Mouse (Mus musculus): ENCODE measurements around the gene Vcp.

Gene Vcp

DNA sequence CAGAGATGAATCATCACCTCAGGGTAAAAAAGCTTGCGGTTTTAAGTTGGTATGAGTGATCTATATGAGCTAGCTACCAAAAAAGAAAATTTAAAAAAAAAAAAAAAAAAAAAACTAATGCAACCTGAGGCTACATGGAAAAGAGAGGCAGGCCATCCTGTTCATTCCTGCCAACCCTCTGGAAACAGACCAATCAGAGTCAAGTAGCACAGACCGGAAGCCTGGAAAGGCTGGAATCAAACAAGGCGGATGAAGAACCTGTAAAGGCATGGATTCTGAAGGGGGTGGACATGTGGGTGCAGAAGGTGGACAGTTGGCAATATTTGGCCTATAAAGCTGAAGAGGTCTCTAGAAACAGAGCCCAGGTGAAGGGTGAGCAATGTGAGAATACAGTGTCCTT lies 54.9 kb downstream of the Vcp start:
- no peak for DNase-seq (ENCODE audit: low read depth, low spot score)

DNA sequence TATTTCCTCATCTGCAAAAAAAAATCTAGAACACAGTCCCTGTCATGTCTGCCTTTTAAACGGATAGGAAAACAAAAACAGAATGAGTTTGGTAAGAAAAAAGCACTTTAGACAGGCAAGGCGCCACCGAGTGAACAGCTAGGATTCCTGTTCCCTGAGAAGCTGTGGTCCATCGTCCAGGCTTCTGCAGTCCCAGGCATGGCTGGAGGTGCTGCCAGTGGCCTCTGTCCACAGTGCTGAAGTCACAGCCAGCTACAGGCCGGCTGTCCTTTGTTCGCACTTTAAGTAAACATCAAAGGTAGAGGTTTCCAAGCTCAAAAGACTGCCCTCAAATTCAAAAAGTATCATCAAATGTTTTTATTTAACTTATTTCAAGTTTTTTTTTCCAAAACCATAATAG lies 55.3 kb downstream of the Vcp start:
- peak; percentile 46 for DNase-seq (ENCODE audit: low read depth, low spot score)

DNA sequence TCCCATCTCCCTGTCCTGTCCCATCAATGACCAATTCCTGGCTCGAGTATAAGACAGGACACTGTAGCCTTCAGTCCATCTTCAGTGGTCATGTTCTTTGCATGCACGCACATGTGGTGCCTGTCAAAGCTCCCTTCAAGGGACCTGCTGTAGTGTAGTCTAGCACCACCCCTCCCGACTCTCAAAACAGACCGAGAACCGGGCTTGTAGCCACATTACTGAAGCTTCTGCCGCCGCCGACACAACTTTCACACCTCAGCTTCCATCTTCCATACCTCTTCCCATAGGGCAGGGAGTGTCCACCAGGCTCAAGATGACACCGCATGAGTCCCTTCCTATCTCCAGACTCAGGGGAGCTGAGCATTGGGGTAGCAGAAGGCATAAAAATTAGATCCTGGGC lies 56.1 kb downstream of the Vcp start:
- no peak for DNase-seq (ENCODE audit: low read depth, low spot score)

DNA sequence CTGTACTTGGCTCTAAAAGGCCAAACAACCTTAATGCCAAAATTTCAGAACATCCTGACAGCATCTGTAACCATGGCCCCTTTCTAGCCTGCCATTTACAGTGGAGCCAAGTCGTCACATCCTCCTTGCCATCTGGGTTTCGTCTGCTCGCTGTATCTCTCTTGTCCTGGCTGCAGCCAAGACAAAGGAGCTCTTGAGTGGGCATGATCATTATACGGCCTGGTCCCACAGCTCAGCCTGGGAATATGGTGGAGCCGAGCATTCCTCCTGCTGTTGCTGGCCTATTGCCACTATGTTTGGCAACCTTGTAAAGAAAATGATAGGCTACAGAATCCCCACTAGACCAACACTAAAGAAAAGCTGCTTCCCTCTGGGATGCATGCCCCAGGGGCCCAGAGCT lies 57.0 kb downstream of the Vcp start:
- no peak for DNase-seq (ENCODE audit: low read depth, low spot score)

DNA sequence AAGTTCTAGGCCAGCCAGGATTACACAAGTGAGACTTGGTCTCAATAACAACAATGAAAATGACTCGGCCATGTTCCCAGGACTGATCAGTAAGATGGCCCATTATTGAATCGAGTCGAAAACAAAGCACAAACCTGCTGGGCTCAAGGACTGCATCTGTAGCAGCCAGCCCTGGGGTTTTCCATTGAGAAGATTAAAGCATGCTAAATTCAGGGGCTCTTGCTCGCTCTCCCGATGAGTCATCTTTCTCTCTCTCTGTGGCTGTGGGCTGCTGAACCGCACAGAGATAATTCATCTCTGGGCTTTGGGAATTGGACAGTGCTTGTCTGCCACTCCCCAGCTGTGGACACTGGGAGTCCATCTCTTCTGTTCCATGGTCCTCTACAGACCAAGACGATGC lies 58.9 kb downstream of the Vcp start:
- DNase-seq (ENCODE audit: low read depth, low spot score), result no peak

DNA sequence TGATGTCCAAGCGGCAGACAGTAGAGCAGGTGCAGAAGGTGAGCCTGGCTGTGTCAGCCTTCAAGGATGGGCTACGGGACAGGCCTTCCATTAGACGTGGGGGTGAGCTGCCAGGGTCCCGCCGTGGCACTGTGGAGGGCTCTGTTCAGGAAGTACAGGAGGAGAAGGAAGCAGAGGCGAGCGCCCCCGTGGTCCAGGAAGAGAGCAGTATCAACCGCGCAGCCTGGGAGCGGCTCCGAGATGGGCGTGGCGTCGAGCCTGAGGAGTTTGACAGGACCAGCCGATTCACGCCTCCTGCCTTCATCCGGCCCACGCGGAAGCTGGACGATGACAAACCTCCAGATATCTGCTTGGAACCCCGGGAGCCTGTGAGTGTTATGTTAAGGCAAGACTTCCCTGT lies 66.7 kb downstream of the Vcp start:
- peak; percentile 18 for DNase-seq (ENCODE audit: low read depth, low spot score)

DNA sequence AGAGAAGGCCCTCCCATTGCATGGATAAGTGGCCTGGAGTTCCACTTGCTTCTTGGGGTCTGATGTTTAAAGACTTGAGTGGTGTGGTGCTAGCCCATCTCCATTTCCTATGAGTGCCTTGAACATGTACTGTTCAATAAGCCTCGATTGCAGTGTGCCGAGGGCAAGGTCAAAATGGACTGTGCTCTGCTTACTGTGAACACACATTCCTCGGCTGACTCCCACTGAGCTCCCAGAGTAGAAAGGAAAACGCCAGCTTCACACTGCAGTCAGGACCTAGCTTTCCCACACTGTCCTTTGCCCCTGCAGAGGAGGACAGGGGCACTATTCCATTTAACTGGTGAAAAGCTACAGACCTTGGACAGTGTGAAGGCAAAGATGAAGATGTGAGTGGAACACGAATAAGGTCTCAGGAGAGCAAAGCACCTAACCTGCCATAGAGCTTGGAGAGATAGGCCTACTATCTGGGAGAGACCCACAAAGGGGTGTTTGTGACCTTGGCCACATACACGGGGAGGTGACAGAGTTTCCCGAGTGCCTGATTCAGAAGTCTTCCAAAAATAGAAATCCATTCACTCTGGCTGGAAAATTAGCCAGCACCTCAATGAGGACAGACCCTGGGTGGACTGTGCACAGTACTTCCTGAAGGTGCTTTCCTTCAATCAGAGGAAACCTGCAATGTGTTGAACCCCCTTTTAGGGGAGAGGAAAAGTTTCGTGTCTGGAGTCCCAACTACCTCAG lies 67.9 kb downstream of the Vcp start:
- no peak for DNase-seq (ENCODE audit: low read depth, low spot score)
